Mouse (Mus musculus): ENCODE measurements around the gene Acad10. TPM values are rescaled to one million over a fixed set of nuclear protein-coding genes. Genes with fewer than 3 reads are reported as not detected.
"Not testable (repeated sequence)": the region's sequence is repeated elsewhere in the genome, so short reads cannot be mapped to it uniquely, and the experiment has no call there.

Acad10 gene
- polyA plus RNA-seq (2015; fragmentation: Nextera tagmentation; extraction: Ambion mirVana): 0.71 and 1.5 TPM in 2 replicates

DNA sequence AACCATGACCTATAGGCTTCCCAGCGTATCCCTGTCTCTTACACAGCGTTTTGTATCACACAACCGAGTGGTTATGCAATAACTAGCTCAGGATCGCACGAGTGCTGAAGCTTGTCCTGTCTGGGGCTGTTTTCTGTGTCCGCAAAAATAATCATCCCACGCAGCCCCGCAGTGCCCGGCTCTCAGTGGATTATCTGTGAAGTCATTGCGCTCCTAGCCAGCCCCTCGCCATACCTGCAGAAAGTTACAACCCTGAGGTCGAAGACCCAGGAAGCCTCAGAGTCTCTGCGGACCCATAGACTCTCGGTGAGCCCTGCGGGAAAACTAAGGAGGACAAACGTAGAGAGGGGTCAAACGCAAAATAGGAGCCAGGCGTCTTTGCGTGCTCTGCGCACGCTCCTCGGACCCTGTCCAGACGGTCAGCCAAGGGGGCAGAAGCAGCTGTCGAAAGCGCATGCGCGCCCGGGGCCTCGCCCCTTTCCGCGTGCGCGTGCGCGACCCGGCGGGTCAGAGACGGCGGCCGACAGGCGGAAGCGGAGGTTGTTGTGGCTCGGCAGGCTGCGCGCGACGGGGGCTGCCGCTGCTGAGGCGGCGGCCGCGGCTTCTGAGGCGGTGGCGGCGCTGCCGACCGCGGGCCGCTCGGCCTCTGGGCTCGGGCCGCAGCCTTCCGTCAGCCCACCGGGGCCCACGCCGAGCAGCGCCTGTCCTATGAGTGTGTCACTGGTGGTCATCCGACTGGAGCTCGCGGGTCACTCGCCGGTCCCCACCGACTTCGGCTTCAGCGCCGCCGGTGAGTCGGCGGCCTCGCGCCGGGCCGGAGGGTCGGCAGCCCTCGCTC lies at the start of gene Acad10, which contains the start of gene Brap:
Gene Acad10, minus strand, starts transcription at position 456 of the 838 bp plus-strand sequence.
Gene Brap, plus strand, starts transcription at position 505 of the 838 bp plus-strand sequence.
- H3K9ac ChIP-seq (replicated peaks; ENCODE audit: low read depth, low read length): peak within 1 kb of the TSS; percentile 92
- under 1% methylated on average over 68 of the region's 85 CpGs for WGBS
- ATAC-seq: peak; percentile 87

DNA sequence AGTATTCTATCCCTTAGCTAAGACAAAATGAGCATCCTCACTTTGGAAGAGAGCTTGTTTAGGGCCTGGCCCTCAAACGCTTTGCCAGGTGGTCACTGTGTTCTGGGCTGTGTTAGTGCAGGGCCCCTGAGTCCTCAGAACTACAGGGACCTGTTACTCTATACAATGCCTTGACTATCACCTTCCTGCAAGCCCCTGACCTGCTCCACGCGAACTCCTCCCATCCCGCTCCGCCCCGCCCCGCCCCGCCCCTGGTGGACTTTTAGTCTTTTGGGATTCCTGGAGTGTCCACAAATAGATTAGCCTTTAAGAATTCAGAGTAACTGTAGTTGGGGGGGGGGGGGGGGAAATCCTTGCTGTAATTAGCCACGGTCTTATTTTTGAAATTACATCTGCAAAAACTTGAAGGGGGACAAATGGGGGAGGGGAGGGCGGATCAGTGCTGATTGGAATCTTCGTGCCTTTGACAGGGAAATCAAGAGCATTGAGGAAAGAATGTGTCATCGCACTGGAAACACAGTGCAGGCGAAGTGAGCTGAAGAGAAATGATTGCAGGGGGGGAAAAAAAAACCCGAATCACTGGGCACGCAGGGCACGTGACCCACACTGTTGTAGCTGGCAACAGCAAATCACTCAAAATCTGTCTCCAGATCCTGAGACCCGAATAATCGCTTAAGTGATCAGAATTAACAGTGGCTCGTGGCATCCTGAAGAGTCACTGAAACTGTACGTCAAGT lies 44.4 kb upstream of the Acad10 start:
- 0 out of 2 replicates have a peak overlapping the region, but pooled peaks have one; percentile 36 for H3K9ac ChIP-seq (replicated peaks; ENCODE audit: low read depth, low read length)
- ATAC-seq: peak; percentile 67
- 3% methylated on average over 20 of the region's 20 CpGs for WGBS
- H3K27me3 ChIP-seq (replicated peaks; ENCODE audit: control insufficient read depth, insufficient read depth, low read length): no peaks in the 10 kb centered on the region
- no peaks in the 10 kb centered on the region for H3K9me3 ChIP-seq (ENCODE audit: control insufficient read depth, low read length)
- H3K4me1 ChIP-seq (replicated peaks; ENCODE audit: control insufficient read depth, insufficient read depth, low read length): peaks cover 8% of the 10 kb centered on the region
- H3K4me3 ChIP-seq (replicated peaks; ENCODE audit: low read length): peak overlapping the region; percentile 18
- H3K36me3 ChIP-seq (ENCODE audit: control insufficient read depth, insufficient read depth): no peaks in the 10 kb centered on the region
- H3K4me2 ChIP-seq (ENCODE audit: low read length): peak overlapping the region; percentile 47
- H3K27ac ChIP-seq (ENCODE audit: low read length): no peak overlapping the region

More for the DNA sequence above, at the start of gene Acad10, which contains the start of gene Brap:
- Histone ChIP-seq H3K4me3 (replicated peaks; ENCODE audit: low read length) (peak within 1 kb of the TSS; percentile 85), H3K36me3 (ENCODE audit: control insufficient read depth, insufficient read depth) (peaks cover 3% of the 10 kb centered on the region), H3K27ac (ENCODE audit: low read length) (peak within 1 kb of the TSS; percentile 21; the same call in 1 of the 2 replicates), H3K4me1 (replicated peaks; ENCODE audit: control insufficient read depth, insufficient read depth, low read length) (peaks cover 22% of the 10 kb centered on the region), H3K9me3 (ENCODE audit: control insufficient read depth, low read length) (no peaks in the 10 kb centered on the region), H3K4me2 (ENCODE audit: low read length) (peak within 1 kb of the TSS; percentile 76), H3K27me3 (replicated peaks; ENCODE audit: control insufficient read depth, insufficient read depth, low read length) (no peaks in the 10 kb centered on the region)

DNA sequence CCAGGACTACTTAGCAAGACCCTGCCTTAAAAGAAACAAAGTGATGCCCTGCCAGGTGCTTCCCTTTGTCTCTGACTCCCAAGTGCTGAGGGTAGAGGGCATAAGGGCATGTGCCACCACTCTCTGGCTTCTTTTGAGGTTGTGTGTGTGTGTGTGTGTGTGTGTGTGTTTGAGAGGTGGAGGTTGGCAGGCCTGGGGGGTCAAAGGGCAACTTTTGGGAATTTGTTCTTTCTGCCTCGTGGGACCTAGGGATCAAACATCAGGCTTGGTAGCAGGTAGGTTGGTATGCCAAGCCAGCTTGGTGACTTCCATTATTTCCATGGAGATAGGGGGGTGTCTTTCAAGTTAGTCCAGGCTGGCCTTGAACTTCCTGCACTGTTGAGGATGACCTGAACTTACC lies 43.0 kb upstream of the Acad10 start:
- H3K9ac ChIP-seq (replicated peaks; ENCODE audit: low read depth, low read length): no peak overlapping the region
- ATAC-seq: no peak
- H3K4me1 ChIP-seq (replicated peaks; ENCODE audit: control insufficient read depth, insufficient read depth, low read length): peaks cover 8% of the 10 kb centered on the region
- H3K9me3 ChIP-seq (ENCODE audit: control insufficient read depth, low read length): no peaks in the 10 kb centered on the region
- no peak overlapping the region for H3K27ac ChIP-seq (ENCODE audit: low read length)
- H3K4me3 ChIP-seq (replicated peaks; ENCODE audit: low read length): no peak overlapping the region
- no peak overlapping the region for H3K4me2 ChIP-seq (ENCODE audit: low read length)
- no peaks in the 10 kb centered on the region for H3K36me3 ChIP-seq (ENCODE audit: control insufficient read depth, insufficient read depth)
- 56% methylated on average over 1 of the region's 1 CpGs for WGBS
- no peaks in the 10 kb centered on the region for H3K27me3 ChIP-seq (replicated peaks; ENCODE audit: control insufficient read depth, insufficient read depth, low read length)

DNA sequence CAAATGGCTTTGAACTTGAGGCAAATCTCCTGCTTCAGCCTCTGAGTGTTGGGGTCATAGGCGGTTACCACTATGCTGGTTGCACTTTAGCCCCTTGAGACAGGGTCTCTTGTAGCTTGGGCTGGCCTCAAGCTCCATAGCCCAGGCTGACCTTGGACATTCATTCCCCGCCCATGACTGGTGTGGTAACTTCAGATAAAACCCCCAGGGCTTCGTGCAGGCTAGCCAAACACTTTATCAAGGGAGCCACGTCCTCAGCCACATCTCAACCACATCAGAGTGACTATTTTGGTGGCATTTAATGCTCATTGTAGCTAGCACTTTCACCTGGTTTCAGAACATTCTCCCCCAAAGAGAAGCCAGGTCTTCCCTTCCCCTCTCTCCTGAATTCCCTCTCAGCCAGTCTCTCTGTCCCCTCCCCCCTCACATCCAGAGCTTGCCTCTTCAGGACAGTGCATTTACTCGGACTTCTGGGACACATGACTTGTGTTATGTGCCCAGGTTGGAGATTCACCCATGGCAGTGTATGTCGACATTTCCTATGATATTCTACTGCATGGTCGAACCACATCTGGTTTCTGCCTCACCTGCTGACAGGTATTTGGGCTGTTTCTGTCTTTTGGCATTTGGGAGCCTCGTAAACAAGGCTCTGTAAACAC lies 40.9 kb upstream of the Acad10 start:
- 68% methylated on average over 8 of the region's 8 CpGs for WGBS
- no peak overlapping the region for H3K9ac ChIP-seq (replicated peaks; ENCODE audit: low read depth, low read length)
- no peaks in the 10 kb centered on the region for H3K36me3 ChIP-seq (ENCODE audit: control insufficient read depth, insufficient read depth)
- no peak overlapping the region for H3K27ac ChIP-seq (ENCODE audit: low read length)
- H3K4me3 ChIP-seq (replicated peaks; ENCODE audit: low read length): no peak overlapping the region
- ATAC-seq: no peak
- no peak overlapping the region for H3K4me2 ChIP-seq (ENCODE audit: low read length)
- no peaks in the 10 kb centered on the region for H3K9me3 ChIP-seq (ENCODE audit: control insufficient read depth, low read length)
- H3K4me1 ChIP-seq (replicated peaks; ENCODE audit: control insufficient read depth, insufficient read depth, low read length): peaks cover 8% of the 10 kb centered on the region
- no peaks in the 10 kb centered on the region for H3K27me3 ChIP-seq (replicated peaks; ENCODE audit: control insufficient read depth, insufficient read depth, low read length)

DNA sequence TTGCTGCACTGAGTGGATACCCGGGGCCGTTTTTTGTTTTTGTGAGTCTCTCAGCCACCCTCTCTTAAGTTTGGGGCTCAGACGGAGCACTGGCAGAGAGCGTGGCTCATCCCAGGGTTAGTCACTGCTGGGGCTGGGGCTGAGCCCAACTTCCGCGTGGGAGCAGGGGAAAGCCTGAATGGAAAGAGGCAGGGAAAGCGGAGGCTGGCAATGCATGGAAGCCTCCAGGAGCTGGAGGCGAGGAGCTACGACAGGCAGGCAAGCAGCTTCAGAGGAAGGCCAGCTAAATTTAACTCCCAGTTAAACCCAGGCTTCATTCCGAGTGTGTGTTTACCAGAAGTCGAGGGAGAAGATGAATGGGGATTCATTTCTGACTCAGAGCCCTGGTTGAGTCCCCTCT lies 40.2 kb upstream of the Acad10 start:
- no peak for ATAC-seq
- 31% methylated on average over 11 of the region's 11 CpGs for WGBS

DNA sequence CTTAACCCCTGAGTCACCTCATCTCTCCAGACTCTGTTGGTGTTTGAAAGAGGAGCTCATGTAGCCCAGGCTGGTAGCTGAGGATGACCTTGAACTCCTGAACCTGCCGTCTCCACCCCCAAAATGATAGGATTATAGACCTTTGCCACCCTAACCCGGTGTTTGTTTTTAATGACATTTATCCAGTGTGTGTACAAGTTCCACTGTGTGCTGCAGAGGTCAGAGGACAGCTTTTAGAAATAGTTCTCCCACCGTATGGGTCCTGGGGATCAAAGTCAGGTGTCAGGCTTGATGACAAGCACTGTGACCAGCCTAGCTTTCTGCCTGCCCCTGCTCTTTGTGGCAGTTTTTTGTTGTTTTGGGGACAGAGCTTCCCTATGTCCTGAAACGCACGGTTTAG lies 39.6 kb upstream of the Acad10 start:
- Histone ChIP-seq H3K4me1 (replicated peaks; ENCODE audit: control insufficient read depth, insufficient read depth, low read length) (peaks cover 6% of the 10 kb centered on the region), H3K36me3 (ENCODE audit: control insufficient read depth, insufficient read depth) (no peaks in the 10 kb centered on the region), H3K9me3 (ENCODE audit: control insufficient read depth, low read length) (no peaks in the 10 kb centered on the region), H3K27ac (ENCODE audit: low read length) (no peak overlapping the region), H3K27me3 (replicated peaks; ENCODE audit: control insufficient read depth, insufficient read depth, low read length) (no peaks in the 10 kb centered on the region), H3K4me2 (ENCODE audit: low read length) (no peak overlapping the region), H3K9ac (replicated peaks; ENCODE audit: low read depth, low read length) (no peak overlapping the region), H3K4me3 (replicated peaks; ENCODE audit: low read length) (no peak overlapping the region)
- no peak for ATAC-seq
- 59% methylated on average over 5 of the region's 5 CpGs for WGBS

More for the DNA sequence above, 40.2 kb upstream of the Acad10 start:
- no peak overlapping the region for H3K4me2 ChIP-seq (ENCODE audit: low read length)
- H3K36me3 ChIP-seq (ENCODE audit: control insufficient read depth, insufficient read depth): no peaks in the 10 kb centered on the region
- H3K27ac ChIP-seq (ENCODE audit: low read length): no peak overlapping the region
- peaks cover 8% of the 10 kb centered on the region for H3K4me1 ChIP-seq (replicated peaks; ENCODE audit: control insufficient read depth, insufficient read depth, low read length)
- H3K9me3 ChIP-seq (ENCODE audit: control insufficient read depth, low read length): no peaks in the 10 kb centered on the region
- H3K4me3 ChIP-seq (replicated peaks; ENCODE audit: low read length): no peak overlapping the region
- peak overlapping the region; percentile 26; the same call in 1 of the 2 replicates for H3K9ac ChIP-seq (replicated peaks; ENCODE audit: low read depth, low read length)
- H3K27me3 ChIP-seq (replicated peaks; ENCODE audit: control insufficient read depth, insufficient read depth, low read length): no peaks in the 10 kb centered on the region

DNA sequence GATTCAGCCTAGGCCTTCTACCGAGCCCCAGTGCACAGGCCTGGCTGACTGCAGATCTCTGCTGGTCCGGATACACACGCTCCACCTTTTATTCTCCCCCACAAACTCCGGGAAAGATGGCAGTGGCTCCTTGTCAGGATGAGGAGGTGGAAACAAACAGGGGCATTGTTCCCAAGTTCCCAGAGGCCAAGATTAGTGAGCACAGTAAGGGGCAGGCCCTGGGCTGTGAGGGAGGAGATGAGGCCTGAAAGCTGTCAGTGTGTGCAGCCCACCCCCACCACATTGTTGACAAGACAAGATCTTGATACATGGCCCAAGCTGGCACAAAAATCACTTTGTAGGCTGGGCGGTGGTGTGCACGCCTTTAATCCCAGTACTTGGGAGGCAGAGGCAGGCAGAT lies 36.4 kb upstream of the Acad10 start:
- 38% methylated on average over 6 of the region's 6 CpGs for WGBS
- Histone ChIP-seq H3K9me3 (ENCODE audit: control insufficient read depth, low read length) (no peaks in the 10 kb centered on the region), H3K27ac (ENCODE audit: low read length) (no peak overlapping the region), H3K36me3 (ENCODE audit: control insufficient read depth, insufficient read depth) (no peaks in the 10 kb centered on the region), H3K27me3 (replicated peaks; ENCODE audit: control insufficient read depth, insufficient read depth, low read length) (no peaks in the 10 kb centered on the region), H3K4me3 (replicated peaks; ENCODE audit: low read length) (no peak overlapping the region), H3K9ac (replicated peaks; ENCODE audit: low read depth, low read length) (no peak overlapping the region), H3K4me1 (replicated peaks; ENCODE audit: control insufficient read depth, insufficient read depth, low read length) (no peaks in the 10 kb centered on the region), H3K4me2 (ENCODE audit: low read length) (no peak overlapping the region)
- ATAC-seq: no peak

DNA sequence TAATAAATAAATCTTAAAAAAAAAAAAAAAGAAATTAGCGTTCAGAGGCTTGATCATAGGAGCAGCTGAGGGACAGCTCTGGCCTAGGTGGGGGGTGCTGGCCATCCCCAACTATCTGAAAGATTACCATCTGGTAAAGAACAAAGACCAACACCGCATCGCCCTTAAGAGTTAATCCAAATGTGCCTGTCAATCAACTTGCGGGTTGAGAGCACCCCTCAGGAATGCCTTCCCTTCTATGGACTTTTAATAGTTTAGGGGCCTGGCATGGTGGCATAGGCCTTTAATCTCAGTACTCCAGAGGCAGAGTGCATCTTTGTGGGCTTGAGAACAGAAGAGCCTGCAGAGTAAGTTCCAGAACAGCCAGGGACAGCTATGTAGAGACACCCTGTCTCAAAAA lies 32.6 kb upstream of the Acad10 start:
- H3K4me2 ChIP-seq (ENCODE audit: low read length): no peak overlapping the region
- H3K27me3 ChIP-seq (replicated peaks; ENCODE audit: control insufficient read depth, insufficient read depth, low read length): no peaks in the 10 kb centered on the region
- H3K36me3 ChIP-seq (ENCODE audit: control insufficient read depth, insufficient read depth): no peaks in the 10 kb centered on the region
- H3K9ac ChIP-seq (replicated peaks; ENCODE audit: low read depth, low read length): no peak overlapping the region
- H3K9me3 ChIP-seq (ENCODE audit: control insufficient read depth, low read length): no peaks in the 10 kb centered on the region
- WGBS: 72% methylated on average over 4 of the region's 4 CpGs
- ATAC-seq: no peak
- no peak overlapping the region for H3K27ac ChIP-seq (ENCODE audit: low read length)
- peaks cover 9% of the 10 kb centered on the region for H3K4me1 ChIP-seq (replicated peaks; ENCODE audit: control insufficient read depth, insufficient read depth, low read length)
- H3K4me3 ChIP-seq (replicated peaks; ENCODE audit: low read length): no peak overlapping the region

DNA sequence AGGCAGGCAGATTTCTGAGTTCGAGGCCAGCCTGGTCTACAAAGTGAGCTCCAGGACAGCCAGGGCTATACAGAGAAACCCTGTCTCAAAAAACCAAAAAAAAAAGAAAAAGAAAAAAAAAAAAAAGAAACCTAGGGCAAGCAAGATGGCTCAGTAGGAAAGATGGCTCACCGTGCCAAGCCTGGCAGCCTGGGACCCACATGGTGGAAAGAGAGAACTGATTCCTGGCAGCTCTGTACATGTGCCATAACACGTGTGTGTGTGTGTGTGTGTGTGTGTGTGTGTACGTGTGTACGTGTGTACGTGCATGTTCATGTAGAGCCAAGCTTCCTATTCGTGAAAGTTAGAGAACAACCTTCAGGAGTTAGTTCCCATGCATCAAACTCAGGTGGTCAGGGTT lies 31.1 kb upstream of the Acad10 start:
- H3K4me2 ChIP-seq (ENCODE audit: low read length); ATAC-seq; H3K27me3 ChIP-seq (replicated peaks; ENCODE audit: control insufficient read depth, insufficient read depth, low read length); H3K9ac ChIP-seq (replicated peaks; ENCODE audit: low read depth, low read length); H3K36me3 ChIP-seq (ENCODE audit: control insufficient read depth, insufficient read depth); H3K4me1 ChIP-seq (replicated peaks; ENCODE audit: control insufficient read depth, insufficient read depth, low read length); H3K9me3 ChIP-seq (ENCODE audit: control insufficient read depth, low read length); H3K27ac ChIP-seq (ENCODE audit: low read length); H3K4me3 ChIP-seq (replicated peaks; ENCODE audit: low read length): not testable (repeated sequence)
- WGBS: 69% methylated on average over 7 of the region's 7 CpGs
